Mouse (Mus musculus) embryo, embryonic 10.5 days (tissue): ENCODE data around the gene Gm17657.
"Not testable (repeated sequence)": the region's sequence is repeated elsewhere in the genome, so short reads cannot be mapped to it uniquely, and the experiment has no call there.

Source experiments
- DNase-seq: peaks from one replicate; pipeline ENCODE4 v3.0.0-alpha.2; 2015; ENCODE audit warnings: low spot score

Gene Gm17657

DNA sequence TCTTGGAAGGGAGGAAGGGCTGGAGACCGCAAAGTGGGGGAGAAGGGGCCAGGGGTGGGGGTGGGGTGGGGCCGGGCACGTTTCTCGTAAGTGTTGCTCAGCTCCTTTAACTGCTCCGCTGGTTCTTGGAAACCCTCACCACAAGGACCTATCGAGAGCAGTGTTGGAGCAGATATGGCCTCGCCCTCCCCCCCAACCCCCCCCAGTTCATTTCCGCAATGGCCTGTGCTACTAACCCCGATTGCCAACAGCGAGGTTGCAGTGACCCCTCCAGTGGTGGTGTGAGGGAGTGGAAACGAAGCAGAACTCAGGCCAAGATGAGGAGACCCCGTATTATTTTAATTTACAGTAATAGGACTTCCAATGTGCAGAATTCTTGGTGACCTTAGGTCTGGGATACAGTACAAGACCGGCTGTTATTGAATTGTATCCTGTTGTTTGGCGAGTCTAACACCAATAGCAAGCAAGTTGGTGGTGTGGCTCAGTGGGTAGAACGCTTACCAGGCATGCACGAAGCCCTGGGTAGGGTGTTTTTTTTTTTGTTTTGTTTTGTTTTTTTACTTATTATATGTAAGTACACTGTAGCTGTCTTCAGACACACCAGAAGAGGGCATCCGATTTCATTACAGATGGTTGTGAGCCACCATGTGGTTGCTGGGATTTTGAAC lies 48.5 kb downstream of the Gm17657 start:
- DNase-seq = no peak

DNA sequence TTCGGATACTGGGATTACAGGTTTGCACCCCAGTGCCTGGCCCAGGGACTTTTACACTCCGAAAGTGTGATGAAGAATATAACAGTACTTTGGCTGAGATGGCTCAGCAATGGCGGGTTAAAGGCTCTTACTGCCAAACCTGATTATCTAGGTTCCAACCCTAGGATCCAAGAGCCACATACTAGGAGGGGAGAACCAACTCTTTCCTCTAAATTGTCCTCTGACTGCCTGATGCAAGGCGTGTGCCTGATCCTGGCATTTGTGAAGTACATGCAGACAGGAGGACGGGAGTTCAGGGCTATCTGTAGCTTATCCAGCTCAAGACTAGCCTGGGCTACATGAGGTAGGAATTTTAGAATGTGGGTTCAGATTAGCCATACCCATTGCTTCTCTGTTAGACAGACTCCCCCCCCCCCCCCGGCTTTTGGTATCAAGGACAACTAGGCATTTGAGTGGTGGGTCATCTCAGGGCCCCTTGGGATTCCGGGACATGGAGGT lies 49.1 kb downstream of the Gm17657 start:
- DNase-seq = no peak

DNA sequence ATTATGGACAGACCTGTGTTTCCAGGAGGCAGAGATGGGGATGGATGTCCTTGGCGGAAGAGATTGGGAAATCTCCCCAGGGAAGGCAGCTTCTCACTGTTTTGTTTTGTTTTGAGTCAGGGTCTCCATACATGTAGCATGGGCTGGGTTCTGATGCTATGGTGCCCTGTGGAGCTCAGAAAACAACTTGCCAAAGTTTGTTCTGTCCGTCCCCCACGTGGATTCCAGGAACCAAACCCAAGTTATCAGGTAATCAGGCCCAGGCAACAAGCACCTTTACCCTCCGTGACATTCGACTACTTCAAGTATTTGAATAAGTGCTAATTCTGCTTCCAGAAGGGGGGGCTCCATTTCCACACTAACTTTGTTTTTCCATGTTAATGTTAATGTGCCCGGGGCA lies 49.9 kb downstream of the Gm17657 start:
- no peak for DNase-seq

DNA sequence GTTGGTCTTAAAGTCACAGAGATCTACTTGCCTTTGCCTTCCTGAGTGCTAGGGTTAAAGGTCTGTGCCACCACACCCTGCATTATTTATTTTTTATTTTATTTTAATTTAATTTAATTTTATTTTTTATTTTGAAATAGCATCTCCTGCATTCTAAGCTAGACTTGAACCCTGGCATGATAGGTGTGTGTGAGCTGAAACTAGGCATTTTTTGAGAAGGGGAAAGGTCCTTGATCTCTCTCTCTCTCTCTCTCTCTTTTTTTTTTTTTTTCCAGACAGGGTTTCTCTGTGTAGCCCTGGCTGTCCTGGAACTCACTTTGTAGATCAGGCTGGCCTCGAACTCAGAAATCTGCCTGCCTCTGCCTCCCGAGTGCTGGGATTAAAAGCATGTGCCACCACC lies 50.5 kb downstream of the Gm17657 start:
- DNase-seq = not testable (repeated sequence)

DNA sequence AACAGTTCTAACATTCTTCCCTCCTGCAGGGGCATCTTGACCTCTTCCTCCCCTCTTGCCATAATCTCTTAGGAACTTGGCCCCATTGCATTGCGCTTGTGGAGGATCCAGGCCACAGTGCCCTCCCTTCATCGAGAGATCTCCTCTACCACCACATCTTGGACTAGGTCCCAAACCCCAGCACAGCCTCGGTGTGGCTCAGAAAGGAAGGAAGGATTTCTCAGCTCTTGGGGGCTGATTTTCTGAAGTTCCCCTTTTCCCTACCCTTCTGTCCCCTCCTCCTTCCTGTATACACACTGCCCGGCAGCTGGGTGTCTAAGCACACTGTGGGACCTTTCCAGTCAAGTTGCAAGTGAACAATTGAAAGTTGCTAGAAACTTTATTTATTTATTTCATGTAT lies 51.4 kb downstream of the Gm17657 start:
- DNase-seq = no peak

DNA sequence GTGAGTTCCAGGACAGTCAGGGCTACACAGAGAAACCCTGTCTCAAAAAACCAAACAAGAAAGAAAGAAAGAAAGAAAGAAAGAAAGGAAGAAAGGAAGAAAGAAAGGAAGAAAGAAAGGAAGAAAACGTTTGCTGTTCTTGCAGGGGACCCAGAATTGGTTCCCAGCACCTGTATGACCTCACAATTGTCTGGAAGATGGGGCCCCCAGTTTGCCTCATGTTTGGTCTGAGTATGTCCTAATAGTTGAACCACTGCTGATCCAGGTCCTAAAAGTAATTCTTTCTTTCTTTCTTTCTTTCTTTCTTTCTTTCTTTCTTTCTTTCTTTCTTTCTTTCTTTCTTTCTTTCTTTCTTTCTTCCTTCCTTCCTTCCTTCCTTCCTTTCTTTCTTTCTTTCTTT lies 52.0 kb downstream of the Gm17657 start:
- DNase-seq = not testable (repeated sequence)

DNA sequence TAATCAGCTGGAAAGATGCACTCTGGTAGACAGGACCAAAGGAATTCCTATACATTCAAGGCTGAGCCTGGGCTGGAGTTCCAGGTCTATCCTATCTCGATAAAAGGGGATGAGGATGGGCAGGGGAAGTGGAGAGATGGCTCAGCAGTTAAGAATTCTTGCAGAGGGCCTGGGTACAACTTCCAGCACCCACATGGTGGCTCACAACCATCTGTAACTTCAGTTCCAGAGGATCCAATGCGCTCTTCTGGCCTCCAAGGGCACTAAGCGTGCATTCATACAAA lies 52.4 kb downstream of the Gm17657 start:
- DNase-seq = no peak

DNA sequence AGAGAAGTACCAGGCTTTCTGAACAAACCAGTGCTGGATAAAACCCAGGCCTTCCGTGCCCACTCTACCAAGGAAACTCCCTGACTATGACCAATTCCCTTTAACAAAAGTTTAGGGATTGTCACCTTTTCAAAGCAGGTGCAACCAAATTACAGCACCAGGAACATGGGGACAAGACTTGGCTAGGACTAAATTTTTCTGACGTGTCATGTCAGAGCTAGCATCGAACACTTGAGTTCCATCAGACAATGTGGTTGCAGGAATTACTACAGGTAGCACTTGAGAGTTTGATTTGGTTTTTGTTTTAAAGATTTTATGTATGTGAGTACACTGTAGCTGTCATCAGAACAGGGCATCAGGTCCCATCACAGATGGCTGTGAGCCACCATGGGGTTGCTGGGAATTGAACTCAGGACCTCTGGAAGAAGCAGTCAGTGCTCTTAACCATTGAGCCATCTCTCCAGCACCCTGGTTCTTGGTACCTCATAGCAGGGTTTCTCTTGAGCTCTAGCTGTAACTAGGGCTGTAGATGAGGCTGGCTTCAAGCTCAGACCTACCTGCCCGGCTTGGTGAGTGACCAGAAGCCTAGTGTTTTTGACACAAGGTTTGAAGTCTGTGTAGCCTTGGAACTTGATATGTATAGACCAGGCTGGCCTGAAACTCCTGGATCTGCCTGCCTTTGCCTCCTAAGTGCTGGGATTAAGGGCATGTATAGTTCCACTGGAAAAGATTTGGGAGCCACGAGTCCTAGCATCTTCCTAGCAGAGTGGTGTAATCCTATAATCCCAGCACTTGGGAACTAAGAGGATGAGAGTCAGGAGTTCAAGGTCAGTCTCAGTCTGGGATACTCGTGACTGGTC lies 53.0 kb downstream of the Gm17657 start:
- DNase-seq = no peak

DNA sequence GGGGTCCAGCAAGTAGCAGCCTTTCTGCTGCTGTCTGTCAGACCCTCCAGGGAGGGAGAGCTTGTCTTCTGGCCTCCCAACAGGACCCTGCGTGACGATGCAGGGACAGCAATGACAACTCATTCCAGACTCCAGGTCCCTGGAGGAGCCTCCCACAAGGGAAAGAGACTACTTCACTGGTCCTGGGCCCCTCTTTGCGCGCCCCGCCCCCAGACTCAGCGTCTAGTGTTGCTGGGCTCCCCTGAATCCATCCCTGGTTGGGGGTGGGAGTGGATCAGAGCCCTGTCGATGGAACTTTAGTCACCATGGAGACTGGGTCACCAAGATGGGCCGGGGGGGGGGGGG lies 54.7 kb downstream of the Gm17657 start:
- DNase-seq = no peak

DNA sequence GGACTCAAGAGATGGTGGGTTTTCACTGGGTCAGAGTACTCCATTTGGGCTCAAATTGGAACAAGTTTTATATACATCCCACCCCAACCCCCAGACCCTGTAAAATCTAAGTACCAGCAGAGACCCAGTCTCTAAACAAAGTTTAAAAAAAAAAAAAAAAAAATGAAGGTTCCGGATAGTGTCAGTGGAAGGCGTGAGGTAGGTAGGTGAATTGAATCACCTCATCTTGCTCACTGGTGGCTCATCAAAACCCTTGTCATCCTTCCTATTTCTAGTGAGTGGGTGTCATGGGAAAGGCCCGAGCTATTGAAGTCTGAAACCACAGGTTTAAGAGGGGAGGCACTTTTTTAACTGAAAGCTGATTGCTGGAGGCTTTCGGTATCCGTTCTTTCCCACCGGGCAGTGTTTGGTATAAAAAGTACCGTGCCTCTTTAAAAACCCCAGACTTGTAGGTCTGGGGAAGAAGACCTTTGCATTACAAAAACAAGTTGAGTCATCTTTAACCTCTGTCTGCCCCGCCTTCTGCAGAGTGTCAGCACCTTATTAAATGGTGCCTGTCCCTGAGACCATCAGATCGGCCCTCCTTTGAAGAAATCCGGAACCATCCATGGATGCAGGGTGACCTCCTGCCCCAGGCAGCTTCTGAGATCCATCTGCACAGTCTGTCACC lies 55.2 kb downstream of the Gm17657 start:
- DNase-seq = no peak

DNA sequence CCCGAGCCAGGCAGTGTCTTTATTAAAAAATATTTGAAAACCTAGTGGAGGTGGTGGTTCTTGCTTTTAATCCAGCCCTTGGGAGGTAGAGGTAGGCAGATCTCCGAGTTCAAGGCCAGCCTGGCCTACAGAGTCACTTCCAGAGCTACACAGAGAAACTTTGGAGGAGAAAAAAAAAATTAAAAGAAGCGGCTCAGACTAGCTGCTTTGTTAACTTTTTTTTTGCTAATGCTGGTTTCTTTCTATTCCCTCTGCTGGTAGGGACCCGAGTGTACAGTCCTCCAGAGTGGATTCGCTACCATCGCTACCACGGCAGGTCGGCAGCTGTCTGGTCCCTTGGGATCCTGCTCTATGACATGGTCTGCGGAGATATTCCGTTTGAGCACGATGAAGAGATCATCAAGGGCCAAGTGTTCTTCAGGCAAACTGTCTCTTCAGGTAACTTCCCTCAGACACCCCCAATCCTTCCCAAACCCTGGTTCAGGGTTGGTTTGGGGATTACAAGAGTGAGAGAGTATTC lies 55.9 kb downstream of the Gm17657 start:
- DNase-seq = no peak

DNA sequence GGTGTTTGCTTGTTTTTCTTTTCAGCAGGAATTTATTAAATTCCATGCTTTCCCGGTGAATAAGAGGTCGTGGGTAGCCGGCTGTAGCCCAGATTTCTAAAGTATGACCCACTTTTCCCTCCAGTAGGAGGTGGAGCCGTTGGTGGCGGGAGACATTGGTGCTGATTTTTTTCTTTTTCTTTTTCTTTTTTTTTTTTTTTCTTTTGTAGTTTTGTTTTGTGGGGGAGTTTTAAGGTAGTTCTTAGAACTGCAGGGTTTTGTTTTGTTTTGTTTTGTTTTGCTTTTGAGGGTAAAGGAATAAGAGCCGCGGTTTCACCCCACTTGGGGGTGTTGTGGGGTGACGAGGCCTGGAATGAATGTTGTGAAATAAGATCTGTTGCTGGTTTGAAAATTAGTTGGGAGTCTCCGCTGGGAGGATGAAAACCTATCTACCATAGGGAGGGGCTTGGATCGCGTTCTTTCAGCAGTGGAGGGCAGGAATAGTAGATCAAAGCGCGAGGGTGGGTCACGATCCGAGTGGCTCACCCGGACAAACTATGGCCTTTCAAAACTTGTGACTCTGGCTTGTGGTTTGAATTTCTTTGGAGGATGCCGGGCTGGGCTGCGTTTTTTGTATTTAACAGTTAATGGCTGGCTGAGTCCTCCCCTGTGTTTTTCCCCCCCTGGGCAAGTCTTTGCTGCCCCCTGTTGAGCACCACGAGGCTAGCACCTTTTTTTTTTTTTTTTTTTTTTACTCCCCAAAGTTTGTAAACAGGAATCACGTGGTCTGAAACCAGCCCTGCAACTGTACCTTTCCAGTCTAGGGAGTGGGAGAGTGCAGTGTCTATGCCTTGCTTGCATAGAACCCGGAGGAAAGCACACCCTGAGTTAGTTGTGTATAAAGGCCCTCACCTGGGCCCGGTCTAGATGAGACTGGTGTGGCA lies 56.9 kb downstream of the Gm17657 start:
- peak; percentile 85 for DNase-seq

DNA sequence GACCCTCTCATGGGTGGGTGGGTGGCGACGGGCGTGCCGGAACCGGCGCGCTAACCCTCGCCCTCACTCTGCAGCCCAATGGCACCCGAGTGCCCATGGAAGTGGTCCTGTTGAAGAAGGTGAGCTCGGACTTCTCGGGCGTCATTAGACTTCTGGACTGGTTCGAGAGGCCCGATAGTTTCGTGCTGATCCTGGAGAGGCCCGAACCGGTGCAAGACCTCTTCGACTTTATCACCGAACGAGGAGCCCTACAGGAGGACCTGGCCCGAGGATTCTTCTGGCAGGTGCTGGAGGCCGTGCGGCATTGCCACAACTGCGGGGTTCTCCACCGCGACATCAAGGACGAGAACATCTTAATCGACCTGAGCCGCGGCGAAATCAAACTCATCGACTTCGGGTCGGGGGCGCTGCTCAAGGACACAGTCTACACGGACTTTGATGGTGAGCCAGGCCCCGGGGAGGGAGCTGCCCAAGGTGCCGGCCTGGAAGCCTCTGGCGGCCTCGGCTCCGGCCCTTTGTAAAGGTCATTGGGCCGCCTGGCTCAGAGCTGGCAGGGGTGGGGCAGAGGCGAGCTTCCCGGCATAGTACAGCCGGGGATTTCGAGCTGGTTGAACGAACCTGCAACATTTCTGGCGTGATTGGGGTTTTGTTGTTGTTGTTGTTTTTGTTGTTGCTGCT lies 57.7 kb downstream of the Gm17657 start:
- DNase-seq = peak; percentile 63

DNA sequence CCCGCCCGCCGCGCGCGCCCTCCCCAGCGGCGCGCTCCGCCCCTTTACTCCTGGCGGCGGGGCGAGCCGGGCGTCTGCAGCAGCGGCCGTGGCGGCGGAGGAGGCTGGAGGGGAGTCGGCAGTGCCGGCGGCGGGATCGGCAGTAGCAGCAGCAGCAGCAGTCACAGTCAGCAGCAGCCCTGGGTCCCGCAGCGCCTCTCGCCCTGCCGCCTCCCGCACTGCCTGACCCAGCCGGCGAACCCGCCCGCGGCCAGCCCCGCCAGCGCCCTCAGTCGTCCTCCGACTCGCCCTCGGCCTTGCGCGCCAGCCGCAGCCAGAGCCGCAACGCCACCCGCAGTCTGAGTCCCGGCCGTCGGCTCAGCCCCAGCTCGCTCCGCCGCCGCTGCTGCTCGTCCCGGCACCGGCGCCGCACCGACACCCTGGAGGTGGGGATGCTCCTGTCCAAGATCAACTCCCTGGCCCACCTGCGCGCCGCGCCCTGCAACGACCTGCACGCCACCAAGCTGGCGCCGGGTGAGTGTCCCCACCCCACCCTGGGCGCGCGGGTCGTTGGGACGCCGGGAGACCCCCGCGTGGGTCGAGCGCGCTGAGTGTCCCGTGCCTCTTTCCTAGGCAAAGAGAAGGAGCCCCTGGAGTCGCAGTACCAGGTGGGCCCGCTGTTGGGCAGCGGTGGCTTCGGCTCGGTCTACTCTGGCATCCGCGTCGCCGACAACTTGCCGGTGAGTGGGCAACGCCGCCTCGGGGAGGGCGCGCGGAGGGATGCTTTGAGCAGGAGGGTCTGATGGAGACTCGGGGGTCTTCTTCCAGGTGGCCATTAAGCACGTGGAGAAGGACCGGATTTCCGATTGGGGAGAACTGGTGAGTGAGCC lies 58.5 kb downstream of the Gm17657 start, which contains the start of gene Pim1:
Gene Pim1 (plus strand): TSS at position 41 of the 869 bp plus-strand sequence.
- DNase-seq = peak; percentile 63

DNA sequence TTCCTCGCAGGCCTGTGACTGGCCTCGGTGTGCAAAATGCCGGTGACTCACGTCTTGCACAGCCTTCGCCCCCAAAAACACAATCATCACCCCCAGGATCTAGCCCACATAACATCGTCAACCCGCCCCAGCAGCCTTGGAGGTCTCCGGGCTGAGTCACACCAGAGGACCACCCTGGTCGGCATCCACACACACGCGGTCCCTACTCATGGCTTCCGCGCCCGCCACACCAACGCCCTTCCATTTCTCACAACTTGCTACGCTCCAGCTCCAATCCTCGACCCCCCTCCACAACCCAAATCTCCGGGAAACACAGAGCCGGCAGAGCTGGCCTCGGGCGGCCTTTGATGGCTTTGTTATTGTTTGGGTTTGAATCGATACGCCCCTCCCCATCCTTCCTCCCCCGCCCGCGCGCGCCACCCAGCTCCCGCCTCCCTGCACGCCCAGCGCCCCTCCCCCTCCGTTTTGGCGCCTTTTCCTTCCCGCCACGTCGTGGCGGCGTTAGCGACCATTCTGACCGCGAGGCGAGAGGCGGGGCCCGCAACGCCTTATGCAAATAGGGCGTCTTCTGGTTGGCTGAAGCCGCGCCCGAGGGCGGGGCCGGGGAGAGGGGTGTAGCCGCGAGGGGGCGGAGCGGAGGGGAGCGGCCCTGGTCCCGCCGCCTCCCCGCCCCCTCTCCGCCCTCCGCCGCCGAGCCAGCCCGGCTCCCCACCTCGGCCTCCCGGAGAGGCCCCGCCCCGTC lies 59.3 kb downstream of the Gm17657 start:
- peak; percentile 99 for DNase-seq

DNA sequence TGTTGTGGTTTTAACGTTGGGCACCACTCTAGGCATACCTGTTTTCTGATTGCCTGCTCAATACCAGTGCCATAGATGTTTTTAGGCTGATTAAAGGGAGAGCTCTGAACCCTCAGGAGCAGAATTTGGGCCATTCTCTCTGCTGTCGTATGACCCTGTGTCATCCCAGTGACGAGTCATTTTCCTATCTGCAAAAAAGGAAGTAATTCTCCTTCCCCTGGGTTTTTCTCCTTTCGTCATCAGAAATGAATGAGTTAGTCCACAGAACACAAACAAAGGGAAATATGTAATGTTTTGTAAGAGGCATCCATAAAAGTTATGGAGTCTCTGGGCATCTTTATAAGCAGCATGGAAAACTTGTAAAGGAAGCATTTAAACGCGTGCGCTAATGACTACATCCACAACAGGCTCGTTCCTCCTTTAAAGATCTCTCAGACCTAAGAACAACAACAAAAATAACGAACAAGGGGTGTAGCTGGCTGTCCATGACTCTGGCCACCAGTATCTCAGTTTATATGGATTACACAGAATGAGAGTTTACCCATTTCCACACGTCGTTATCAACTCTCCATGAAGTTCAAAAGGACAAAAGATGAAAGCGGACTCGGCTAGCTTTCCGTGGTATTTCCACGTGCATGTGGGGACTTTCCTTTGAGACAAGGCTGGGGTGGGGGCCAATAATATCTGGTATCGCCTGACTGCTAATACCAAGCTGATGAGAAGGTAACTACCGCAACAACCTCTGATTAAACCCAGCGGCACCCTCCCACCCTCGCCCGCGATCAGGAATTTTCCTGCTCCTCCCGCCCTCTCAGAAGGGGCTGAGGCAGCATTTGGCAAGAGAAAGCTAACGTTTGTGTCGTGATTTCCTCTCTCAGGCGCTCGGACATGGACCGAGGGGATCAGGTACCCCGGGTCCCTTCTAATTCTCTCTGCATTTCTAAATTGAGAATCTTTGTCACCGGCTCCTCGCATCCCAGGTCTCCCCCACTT lies 60.2 kb downstream of the Gm17657 start:
- peak; percentile 74 for DNase-seq

DNA sequence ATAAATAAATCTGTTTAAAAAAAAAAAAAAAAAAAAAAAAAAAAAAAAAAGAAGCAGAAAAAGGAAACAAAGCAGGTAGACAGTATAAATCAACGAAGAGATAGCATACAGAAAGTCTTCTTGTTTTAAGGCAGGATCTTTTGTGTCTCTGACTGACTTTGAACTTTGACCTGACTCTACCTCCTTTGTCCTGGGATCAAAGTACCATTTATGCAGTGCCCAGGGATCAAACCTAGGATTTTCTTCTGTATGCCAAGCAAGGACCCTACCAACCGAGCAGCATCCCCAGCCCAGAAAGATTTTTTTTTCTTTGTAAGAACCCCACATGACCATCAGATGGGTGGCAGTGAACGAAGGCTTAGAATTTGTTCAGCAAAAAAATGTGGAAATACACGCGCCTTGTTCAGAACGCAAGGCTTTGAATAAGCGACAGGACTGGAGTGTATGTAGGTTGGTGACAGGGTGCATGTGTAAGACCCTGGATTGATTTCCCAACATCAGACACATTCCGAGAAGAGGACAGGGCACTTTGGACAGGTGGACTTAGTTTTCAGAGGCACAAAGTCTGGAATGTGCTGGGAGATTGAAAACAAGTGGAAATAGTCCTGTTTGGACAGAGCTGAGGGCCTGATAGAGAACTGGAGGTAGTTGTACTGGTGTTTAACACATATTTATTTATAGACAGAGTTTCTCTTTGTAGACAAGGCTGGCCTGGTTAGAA lies 61.0 kb downstream of the Gm17657 start:
- no peak for DNase-seq
